Mouse (Mus musculus) CH12.LX (cell line): ENCODE results near the gene Dlg2. TPM values are rescaled to one million over a fixed set of nuclear protein-coding genes. Genes with fewer than 3 reads are reported as not detected.

ENCODE experiments used
- DNase-seq: peaks from one replicate; pipeline ENCODE4 v3.0.0-alpha.2; 2013; ENCODE audit errors: extremely low read depth
- H3K27ac ChIP-seq: 2 replicates; pipeline ENCODE4 v1.5.1; 2012; ENCODE audit warnings: low read depth, mild to moderate bottlenecking, control low read depth, moderate library complexity; ENCODE audit not compliant: insufficient read depth
- H3K27me3 ChIP-seq: replicated peaks from 2 replicates; pipeline ENCODE3; 2012; ENCODE audit warnings: inconsistent platforms
- H3K36me3 ChIP-seq, 2 experiments: replicated peaks in 1 of 2; 2 replicates each; pipeline versions ENCODE3 to v1.6.1; 2012; ENCODE audit warnings: inconsistent platforms in 1 of 2, low read length in 1 of 2, mild to moderate bottlenecking in 1 of 2, mixed read lengths in 1 of 2, moderate library complexity in 1 of 2; ENCODE audit not compliant: control insufficient read depth in 1 of 2, insufficient read depth in 1 of 2
- H3K4me1 ChIP-seq, 2 experiments: 2 replicates each; pipeline ENCODE4 v1.6.1; 2012; ENCODE audit warnings: inconsistent platforms in 1 of 2, moderate library complexity in 1 of 2; ENCODE audit not compliant: insufficient read depth in 2 of 2, control insufficient read depth in 1 of 2
- H3K4me2 ChIP-seq: 2 replicates; pipeline ENCODE4 v1.6.1; 2012; ENCODE audit warnings: low read depth, mild to moderate bottlenecking, control low read depth; ENCODE audit not compliant: poor library complexity, insufficient read depth, severe bottlenecking
- H3K4me3 ChIP-seq, 3 experiments: fragments of 150-350 bp in 1 of 3; sonication (generic) in 1 of 3; replicated peaks in 1 of 3; 2 replicates each; pipeline versions ENCODE3 to v1.5.1; 2011 to 2012; ENCODE audit warnings: low read depth in 2 of 3, low read length in 2 of 3, mild to moderate bottlenecking in 2 of 3, moderate library complexity in 2 of 3, control low read depth in 1 of 3, improper control_type of control experiment in 1 of 3, inconsistent platforms in 1 of 3, mixed read lengths in 1 of 3; ENCODE audit not compliant: poor library complexity in 1 of 3
- H3K79me2 ChIP-seq: replicated peaks from 2 replicates; pipeline ENCODE4 v1.6.1; 2012; ENCODE audit warnings: mild to moderate bottlenecking, moderate library complexity; ENCODE audit not compliant: control insufficient read depth, poor library complexity, insufficient read depth, severe bottlenecking; ENCODE audit errors: extremely low read depth
- H3K9ac ChIP-seq: 2 replicates; pipeline ENCODE4 v1.6.1; 2012; ENCODE audit warnings: low read depth, mild to moderate bottlenecking, control low read depth, moderate library complexity; ENCODE audit not compliant: insufficient read depth
- H3K9me3 ChIP-seq: replicated peaks from 2 replicates; pipeline ENCODE3; 2012; ENCODE audit warnings: low read length, inconsistent platforms, mixed read lengths
- BHLHE40 ChIP-seq: IDR thresholded peaks from 2 replicates; pipeline ENCODE4 v1.6.1; 2011; ENCODE audit warnings: mild to moderate bottlenecking, low read depth, low read length, improper control_type of control experiment
- CHD1 ChIP-seq: IDR thresholded peaks from 2 replicates; pipeline ENCODE4 v1.6.1; 2012; ENCODE audit warnings: low read depth, low read length, improper control_type of control experiment, inconsistent platforms
- CHD2 ChIP-seq: IDR thresholded peaks from 2 replicates; pipeline ENCODE4 v1.6.1; 2011; ENCODE audit warnings: low read length, improper control_type of control experiment
- E2F4 ChIP-seq: IDR thresholded peaks from 2 replicates; pipeline ENCODE4 v1.6.1; 2011; ENCODE audit warnings: low read depth, low read length, improper control_type of control experiment; ENCODE audit not compliant: insufficient replicate concordance
- EP300 ChIP-seq: IDR thresholded peaks from 2 replicates; pipeline ENCODE4 v1.6.1; 2011; ENCODE audit warnings: low read length, improper control_type of control experiment
- ETS1 ChIP-seq: conservative IDR thresholded peaks from 2 replicates; pipeline ENCODE4 v1.6.1; 2012; ENCODE audit warnings: low read depth, mild to moderate bottlenecking, inconsistent platforms, low read length, improper control_type of control experiment, moderate library complexity
- GABPA ChIP-seq: IDR thresholded peaks from 2 replicates; pipeline ENCODE4 v1.6.1; 2012; ENCODE audit warnings: low read depth, low read length, improper control_type of control experiment, inconsistent platforms; ENCODE audit not compliant: insufficient replicate concordance
- HCFC1 ChIP-seq: IDR thresholded peaks from 2 replicates; pipeline ENCODE4 v1.6.1; 2012; ENCODE audit warnings: low read depth, mild to moderate bottlenecking, inconsistent platforms, low read length, improper control_type of control experiment
- IRF4 ChIP-seq: IDR thresholded peaks from 2 replicates; pipeline ENCODE4 v1.6.1; 2014; ENCODE audit warnings: low read depth, mild to moderate bottlenecking, inconsistent platforms, low read length, improper control_type of control experiment
- MXI1 ChIP-seq: IDR thresholded peaks from 2 replicates; pipeline ENCODE4 v1.6.1; 2011; ENCODE audit warnings: mild to moderate bottlenecking, low read depth, low read length, improper control_type of control experiment
- NRF1 ChIP-seq: IDR thresholded peaks from 2 replicates; pipeline ENCODE4 v1.6.1; 2014; ENCODE audit warnings: low read depth, mild to moderate bottlenecking, inconsistent platforms, low read length, improper control_type of control experiment, moderate library complexity
- POLR2AphosphoS2 ChIP-seq: IDR thresholded peaks from 2 replicates; pipeline ENCODE4 v1.6.1; 2011; ENCODE audit warnings: low read depth, low read length, improper control_type of control experiment
- RAD21 ChIP-seq: IDR thresholded peaks from 2 replicates; pipeline ENCODE4 v1.6.1; 2011; ENCODE audit warnings: low read depth, mild to moderate bottlenecking, low read length, improper control_type of control experiment, moderate library complexity
- RCOR1 ChIP-seq: conservative IDR thresholded peaks from 2 replicates; pipeline ENCODE4 v1.6.1; 2012; ENCODE audit warnings: low read depth, mild to moderate bottlenecking, inconsistent platforms, low read length, improper control_type of control experiment
- SIN3A ChIP-seq: IDR thresholded peaks from 2 replicates; pipeline ENCODE4 v1.6.1; 2012; ENCODE audit warnings: low read length, improper control_type of control experiment, inconsistent platforms
- SMC3 ChIP-seq: IDR thresholded peaks from 2 replicates; pipeline ENCODE4 v1.6.1; 2011; ENCODE audit warnings: low read depth, low read length, improper control_type of control experiment
- TCF12 ChIP-seq: IDR thresholded peaks from 2 replicates; pipeline ENCODE4 v1.6.1; 2014; ENCODE audit warnings: low read depth, mild to moderate bottlenecking, inconsistent platforms, low read length, improper control_type of control experiment
- UBTF ChIP-seq: IDR thresholded peaks from 2 replicates; pipeline ENCODE4 v1.6.1; 2012; ENCODE audit warnings: low read depth, mild to moderate bottlenecking, inconsistent platforms, low read length, improper control_type of control experiment, moderate library complexity
- USF2 ChIP-seq: conservative IDR thresholded peaks from 2 replicates; pipeline ENCODE4 v1.6.1; 2011; ENCODE audit warnings: low read depth, low read length, improper control_type of control experiment
- ZKSCAN1 ChIP-seq: IDR thresholded peaks from 2 replicates; pipeline ENCODE4 v1.6.1; 2012; ENCODE audit warnings: low read depth, inconsistent platforms, low read length, improper control_type of control experiment, borderline replicate concordance
- ZMIZ1 ChIP-seq: IDR thresholded peaks from 2 replicates; pipeline ENCODE4 v1.6.1; 2012; ENCODE audit warnings: low read depth, mild to moderate bottlenecking, inconsistent platforms, low read length, improper control_type of control experiment
- ZNF384 ChIP-seq: IDR thresholded peaks from 2 replicates; pipeline ENCODE4 v1.6.1; 2012; ENCODE audit warnings: low read depth, low read length, improper control_type of control experiment, inconsistent platforms
- dilution Hi-C: fragments of 300-500 bp; cut with MboI; formaldehyde crosslinking; loops from 2 replicates; pipeline ENCODE4 v1.14.3; 2020; ENCODE audit warnings: low sequenced_read_pairs; ENCODE audit not compliant: extremely low pct_unique_long_range_greater_than_20kb, extremely low pct_ligation_motif_present
- in situ Hi-C: fragments of 300-500 bp; cut with MboI; formaldehyde crosslinking; loops from 3 replicates; pipeline ENCODE4 v1.14.3; 2019; ENCODE audit warnings: low sequenced_read_pairs, low pct_ligation_motif_present, low pct_unique_long_range_greater_than_20kb, mixed read lengths
- polyA plus RNA-seq: library from polyadenylated mRNA; unstranded; fragments of >175 nt; gene quantifications from 2 replicates; pipeline ENCODE4 v1.2.1, GENCODE M21; 2012; ENCODE audit warnings: low read depth; ENCODE audit not compliant: insufficient read length
- total RNA-seq, 2 experiments: library from RNA; depleted of rRNA; stranded (reverse); fragments of 300-350 nt in 1 of 2; fragments of >200 nt in 1 of 2; gene quantifications; 2 replicates each; pipeline ENCODE4 v1.2.3; 2012 to 2014

Dlg2 gene
- total and polyA plus RNA-seq, 3 experiments, result 0.36 TPM; not detected in 2

- no peaks in the 10 kb centered on the region for H3K9me3 ChIP-seq
- no peaks in the 10 kb centered on the region for H3K4me1 ChIP-seq
- H3K4me3 ChIP-seq, result no peak overlapping the region
- H3K4me2 ChIP-seq, result no peak overlapping the region
- TF ChIP-seq RCOR1, result no peak
- TF ChIP-seq UBTF, result no peak
- TF ChIP-seq NRF1, result no peak
- TF ChIP-seq MXI1, result no peak
- no peak for TF ChIP-seq TCF12
- no peak for TF ChIP-seq ETS1
- TF ChIP-seq ZMIZ1, result no peak
- no peak for TF ChIP-seq SMC3
- TF ChIP-seq RAD21, result no peak
- TF ChIP-seq EP300, result no peak
- TF ChIP-seq IRF4, result no peak
- TF ChIP-seq BHLHE40, result no peak
- no peak for TF ChIP-seq E2F4
- no peak overlapping the region for H3K9ac ChIP-seq
- in situ Hi-C loops (no loop called here), dilution Hi-C loops (no loop called here)
- no peak for DNase-seq
- no peaks in the 10 kb centered on the region for H3K79me2 ChIP-seq
- H3K36me3 ChIP-seq, result no peaks in the 10 kb centered on the region
- H3K27me3 ChIP-seq, result no peaks in the 10 kb centered on the region
- no peak overlapping the region; the same call in 1 of the 2 replicates for H3K27ac ChIP-seq
Measured at GRCm38 (mm10) chr7:92147499-92147898, 1671.0 kb downstream of the Dlg2 start.

GRCm38 (mm10) chr7:92150768-92151167, 1674.3 kb downstream of the Dlg2 start:
- dilution Hi-C loops (no loop called here), in situ Hi-C loops (no loop called here)
- TF ChIP-seq CHD1 (no peak), USF2 (no peak), SIN3A (no peak), CHD2 (no peak), GABPA (no peak), ZNF384 (no peak), ZMIZ1 (no peak), HCFC1 (no peak), POLR2AphosphoS2 (no peak), ZKSCAN1 (no peak)
- Histone ChIP-seq H3K79me2 (no peaks in the 10 kb centered on the region), H3K27me3 (no peaks in the 10 kb centered on the region), H3K27ac (no peak overlapping the region), H3K9me3 (no peaks in the 10 kb centered on the region), H3K4me2 (no peak overlapping the region), H3K9ac (no peak overlapping the region), H3K4me1 (no peaks in the 10 kb centered on the region), H3K4me3 (no peak overlapping the region), H3K36me3 (no peaks in the 10 kb centered on the region)
- no peak for DNase-seq
